Mouse (Mus musculus) neutrophil, adult 65 days (primary cell): Measurements from ENCODE around the gene Inpp1. TPM values are rescaled to one million over a fixed set of nuclear protein-coding genes. Genes with fewer than 3 reads are reported as not detected.

Experiments
- total RNA-seq: library from RNA; stranded (reverse); gene quantifications from 2 replicates; pipeline ENCODE4 v1.2.4, GENCODE M21; 2023

Gene Inpp1
- total RNA-seq, result 65.4 and 80.3 TPM in 2 replicates

GRCm38 (mm10) chr1:52816910-52817812 lies at the start of gene Inpp1:
Inpp1 (minus strand) TSS chr1:52817688.

GRCm38 (mm10) chr1:52844782-52845665 lies 27.5 kb upstream of the Inpp1 start, which contains the start of gene Hibch:
Hibch (plus strand) TSS chr1:52844929.

Other genes starting within 250 kb of the Inpp1 start
- gene Nemp2, start 187.0 kb downstream of the Inpp1 start, total RNA-seq, result 6.2 and 7.6 TPM in 2 replicates
- gene Mfsd6, start 90.2 kb downstream of the Inpp1 start, total RNA-seq, result 38.9 and 49.6 TPM in 2 replicates
- gene Hibch, start 27.2 kb upstream of the Inpp1 start, total RNA-seq, result 11.7 and 14.1 TPM in 2 replicates
- gene 1700019D03Rik, start 202.5 kb upstream of the Inpp1 start, total RNA-seq, result not detected in 2 replicates
- gene Mstn, start 244.0 kb upstream of the Inpp1 start, total RNA-seq, result not detected in 2 replicates